Mouse (Mus musculus): ENCODE data around the gene Cdh13.

DNA sequence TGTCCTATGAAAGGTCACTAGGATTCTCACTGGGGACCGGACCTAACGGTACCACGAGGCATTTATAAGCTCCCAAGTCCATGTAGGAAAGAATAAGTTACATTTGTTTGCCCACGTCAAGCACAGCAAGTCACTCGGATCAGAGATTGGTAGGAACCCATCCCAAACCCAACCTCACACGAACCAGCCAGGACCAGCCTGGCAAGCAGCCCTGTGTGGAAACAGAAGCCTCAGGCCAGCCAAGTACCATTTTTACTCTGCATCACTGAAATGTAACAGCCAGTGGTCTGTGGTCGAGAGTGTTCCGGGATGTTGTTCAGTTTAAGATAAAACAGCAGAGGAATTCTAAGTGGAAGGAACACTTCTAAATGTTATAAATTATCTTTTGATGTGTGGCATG is 587.2 kb downstream of the Cdh13 start:
- no peak for TF ChIP-seq CTCF (IDR thresholded peaks at IDR 0.05)
- TF ChIP-seq POLR2A (IDR thresholded peaks at IDR 0.05; ENCODE audit: insufficient read depth, low read depth, low read length), result no peak
- no peak for TF ChIP-seq EP300 (IDR thresholded peaks at IDR 0.05; ENCODE audit: insufficient read depth, low read depth, low read length)

Measured in heart, adult 2 months (tissue).